8 mouse cellular contexts compared by ENCODE assay signal in the genomic region with DNA sequence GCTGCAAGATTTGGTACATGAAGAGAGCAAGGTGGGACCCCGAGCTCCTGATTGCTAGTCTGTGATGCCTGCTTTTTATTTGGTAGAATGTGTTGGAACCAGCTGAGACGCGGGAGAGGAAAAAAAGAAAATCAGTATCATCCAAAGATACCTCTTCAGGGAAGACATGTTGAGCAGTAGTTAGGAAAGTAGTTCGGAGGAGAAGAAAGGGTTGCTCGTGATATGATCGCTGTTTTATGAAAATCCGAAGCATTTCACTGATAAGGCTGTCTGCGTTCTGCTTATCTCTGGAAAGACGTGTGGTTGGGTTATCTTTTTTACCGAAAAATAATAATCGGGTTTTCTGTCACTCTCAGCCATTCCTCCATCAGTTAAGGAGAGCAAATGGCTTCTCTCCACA. TPM values are rescaled to one million over a fixed set of nuclear protein-coding genes. Genes with fewer than 3 reads are reported as not detected.
DNase-seq lines count a peak whose midpoint lies in the region; ATAC-seq and TF ChIP-seq lines count a peak whose summit lies in the region.

No protein-coding gene starts in this region.

- H3K9ac ChIP-seq in heart, postnatal 0 days (replicated peaks; ENCODE audit: low read depth, low read length) = no peak overlapping the region
- no peak overlapping the region for H3K9ac ChIP-seq in embryonic facial prominence, embryonic 15.5 days
- no peak overlapping the region for H3K9ac ChIP-seq in hindbrain, embryonic 15.5 days

- TF ChIP-seq CTCF in heart, postnatal 0 days (IDR thresholded peaks at IDR 0.05; ENCODE audit: low read depth) = no peak

- H3K9me3 ChIP-seq in heart, postnatal 0 days (replicated peaks; ENCODE audit: control insufficient read depth, low read length) = no peaks in the 10 kb centered on the region
- no peaks in the 10 kb centered on the region for H3K9me3 ChIP-seq in embryonic facial prominence, embryonic 15.5 days (replicated peaks)
- H3K9me3 ChIP-seq in hindbrain, embryonic 15.5 days = no peaks in the 10 kb centered on the region
- no peaks in the 10 kb centered on the region for H3K9me3 ChIP-seq in midbrain, embryonic 10.5 days (replicated peaks)

- TF ChIP-seq EP300 in heart, postnatal 0 days (IDR thresholded peaks at IDR 0.05; ENCODE audit: low read depth) = no peak

- no peak overlapping the region for H3K27ac ChIP-seq in heart, postnatal 0 days (ENCODE audit: low read depth)
- no peak overlapping the region for H3K27ac ChIP-seq in embryonic facial prominence, embryonic 15.5 days (replicated peaks)
- no peak overlapping the region for H3K27ac ChIP-seq in hindbrain, embryonic 15.5 days (replicated peaks)
- no peak overlapping the region for H3K27ac ChIP-seq in midbrain, embryonic 10.5 days (replicated peaks)

- WGBS in heart, postnatal 0 days = 49% methylated on average over 11 of the region's 11 CpGs
- WGBS in embryonic facial prominence, embryonic 15.5 days = 74% methylated on average over 11 of the region's 11 CpGs
- 70% methylated on average over 11 of the region's 11 CpGs for WGBS in hindbrain, embryonic 15.5 days
- WGBS in midbrain, embryonic 10.5 days = 76% methylated on average over 11 of the region's 11 CpGs

- H3K4me1 ChIP-seq in heart, postnatal 0 days (ENCODE audit: control insufficient read depth, insufficient read depth) = 0 out of 2 replicates have a peak, but pooled peaks cover 7% of the 10 kb centered on the region
- H3K4me1 ChIP-seq in embryonic facial prominence, embryonic 15.5 days = peaks cover 24% of the 10 kb centered on the region
- H3K4me1 ChIP-seq in hindbrain, embryonic 15.5 days (replicated peaks) = peaks cover 24% of the 10 kb centered on the region
- H3K4me1 ChIP-seq in midbrain, embryonic 10.5 days = peaks cover 33% of the 10 kb centered on the region

- no peak for DNase-seq in heart, postnatal 0 days (ENCODE audit: low spot score)
- DNase-seq in heart, postnatal 4 days = no peak
- DNase-seq in midbrain, embryonic 10.5 days (ENCODE audit: low spot score) = no peak
- no peak for DNase-seq in layer of hippocampus, postnatal 14 days (ENCODE audit: low spot score in 2 of 2)
- DNase-seq in ovary, adult 18-20 months (ENCODE audit: low spot score) = no peak
- no peak for DNase-seq in T-cell, adult 2 months (ENCODE audit: low spot score)

- H3K4me2 ChIP-seq in heart, postnatal 0 days (ENCODE audit: low read depth, low read length) = peak overlapping the region; percentile 99
- peak overlapping the region; percentile 99; the same call in 1 of the 2 replicates for H3K4me2 ChIP-seq in embryonic facial prominence, embryonic 15.5 days (replicated peaks)
- peak overlapping the region; percentile 97 for H3K4me2 ChIP-seq in hindbrain, embryonic 15.5 days

- peak overlapping the region; percentile 77 for H3K4me3 ChIP-seq in heart, postnatal 0 days (ENCODE audit: low read depth, low read length)
- peak overlapping the region; percentile 68; the same call in 1 of the 2 replicates for H3K4me3 ChIP-seq in embryonic facial prominence, embryonic 15.5 days (replicated peaks)
- H3K4me3 ChIP-seq in hindbrain, embryonic 15.5 days = no peak overlapping the region
- H3K4me3 ChIP-seq in midbrain, embryonic 10.5 days = peak overlapping the region; percentile 79

- ATAC-seq in heart, postnatal 0 days (ENCODE audit: insufficient read depth, low read depth) = no peak
- no peak for ATAC-seq in embryonic facial prominence, embryonic 15.5 days (ENCODE audit: insufficient number of reproducible peaks, low FRiP score, low TSS enrichment, low read depth)
- ATAC-seq in hindbrain, embryonic 15.5 days (ENCODE audit: low FRiP score, low read depth) = no peak

- no peaks in the 10 kb centered on the region for H3K36me3 ChIP-seq in heart, postnatal 0 days (replicated peaks; ENCODE audit: control insufficient read depth, insufficient read depth, low read length)
- H3K36me3 ChIP-seq in embryonic facial prominence, embryonic 15.5 days = no peaks in the 10 kb centered on the region
- no peaks in the 10 kb centered on the region for H3K36me3 ChIP-seq in hindbrain, embryonic 15.5 days
- H3K36me3 ChIP-seq in midbrain, embryonic 10.5 days = no peaks in the 10 kb centered on the region

- no peaks in the 10 kb centered on the region for H3K27me3 ChIP-seq in heart, postnatal 0 days (ENCODE audit: control insufficient read depth, insufficient read depth, low read length)
- 0 out of 2 replicates have a peak, but pooled peaks cover 7% of the 10 kb centered on the region for H3K27me3 ChIP-seq in embryonic facial prominence, embryonic 15.5 days
- no peaks in the 10 kb centered on the region for H3K27me3 ChIP-seq in hindbrain, embryonic 15.5 days
- H3K27me3 ChIP-seq in midbrain, embryonic 10.5 days (ENCODE audit: low read depth, poor library complexity, severe bottlenecking) = peaks cover 19% of the 10 kb centered on the region

RNA-seq across cellular contexts. Expression of a gene that starts 1.1 kb away (rescaled TPM):
- total RNA-seq in heart, postnatal 0 days (2014; rRNA removed; ENCODE audit: low replicate concordance) = 8.0 and 14.5 TPM in 2 replicates
- 9.1 and 10.9 TPM in 2 replicates for polyA plus RNA-seq in heart, postnatal 0 days (2015; fragmentation: Nextera tagmentation; extraction: Ambion mirVana)
- 10 to 100 TPM; 12.2 to 15.5 TPM for total RNA-seq in heart, postnatal 4 days (2021)
- 11.3 and 16.0 TPM in 2 replicates for polyA plus RNA-seq in embryonic facial prominence, embryonic 15.5 days (2015; fragmentation: Nextera tagmentation; extraction: Ambion mirVana)
- 18.7 and 19.4 TPM in 2 replicates for polyA plus RNA-seq in hindbrain, embryonic 15.5 days (2015; fragmentation: Nextera tagmentation; extraction: Ambion mirVana)
- polyA plus RNA-seq in midbrain, embryonic 10.5 days (2016; fragmentation: Nextera tagmentation; extraction: Ambion mirVana) = 20.5 and 24.6 TPM in 2 replicates
- 10 to 100 TPM; 45.5 to 54.8 TPM for total RNA-seq in layer of hippocampus, postnatal 14 days (2021)
